Mouse (Mus musculus): ENCODE data around the gene Acot2. TPM values are rescaled to one million over a fixed set of nuclear protein-coding genes. Genes with fewer than 3 reads are reported as not detected.
"Not testable (repeated sequence)": the region's sequence is repeated elsewhere in the genome, so short reads cannot be mapped to it uniquely, and the experiment has no call there.

Gene Acot2
- polyA plus RNA-seq, 1 experiment = 0.94 TPM

GRCm38 (mm10) chr12:84010201-84010600 is 22.5 kb downstream of the Acot2 start:
- no peak for TF ChIP-seq CTCF (IDR thresholded peaks at IDR 0.05; ENCODE audit: control insufficient read depth, insufficient read depth, insufficient replicate concordance, low read depth, low read length)
- no peak for TF ChIP-seq POLR2A (IDR thresholded peaks at IDR 0.05; ENCODE audit: control insufficient read depth, low read depth, low read length)
- peaks cover 2% of the 10 kb centered on the region for H3K4me1 ChIP-seq (ENCODE audit: control insufficient read depth, insufficient read depth, low read length)
- no peaks in the 10 kb centered on the region for H3K36me3 ChIP-seq (ENCODE audit: control insufficient read depth, insufficient read depth, low read length)
- no peak overlapping the region for H3K4me3 ChIP-seq (ENCODE audit: control insufficient read depth, low read depth, low read length)
- no peaks in the 10 kb centered on the region for H3K27me3 ChIP-seq (ENCODE audit: control insufficient read depth, insufficient read depth, low read length)
- no peak overlapping the region for H3K27ac ChIP-seq (ENCODE audit: control insufficient read depth, insufficient read depth, low read depth, low read length)

- Histone ChIP-seq H3K4me1 (ENCODE audit: control insufficient read depth, insufficient read depth, low read length) (peaks cover 2% of the 10 kb centered on the region), H3K27ac (ENCODE audit: control insufficient read depth, insufficient read depth, low read depth, low read length) (no peak overlapping the region), H3K36me3 (ENCODE audit: control insufficient read depth, insufficient read depth, low read length) (no peaks in the 10 kb centered on the region), H3K4me3 (ENCODE audit: control insufficient read depth, low read depth, low read length) (no peak overlapping the region), H3K27me3 (ENCODE audit: control insufficient read depth, insufficient read depth, low read length) (no peaks in the 10 kb centered on the region)
- TF ChIP-seq CTCF (IDR thresholded peaks at IDR 0.05; ENCODE audit: control insufficient read depth, insufficient read depth, insufficient replicate concordance, low read depth, low read length) (no peak), POLR2A (IDR thresholded peaks at IDR 0.05; ENCODE audit: control insufficient read depth, low read depth, low read length) (no peak)
Observed at GRCm38 (mm10) chr12:84011251-84012040, 23.8 kb downstream of the Acot2 start.

GRCm38 (mm10) chr12:84013130-84013529 is 25.5 kb downstream of the Acot2 start:
- H3K4me3 ChIP-seq (ENCODE audit: control insufficient read depth, low read depth, low read length) = no peak overlapping the region
- H3K4me1 ChIP-seq (ENCODE audit: control insufficient read depth, insufficient read depth, low read length) = peaks cover 2% of the 10 kb centered on the region
- no peaks in the 10 kb centered on the region for H3K27me3 ChIP-seq (ENCODE audit: control insufficient read depth, insufficient read depth, low read length)
- H3K36me3 ChIP-seq (ENCODE audit: control insufficient read depth, insufficient read depth, low read length) = no peaks in the 10 kb centered on the region
- no peak overlapping the region for H3K27ac ChIP-seq (ENCODE audit: control insufficient read depth, insufficient read depth, low read depth, low read length)
- TF ChIP-seq POLR2A (IDR thresholded peaks at IDR 0.05; ENCODE audit: control insufficient read depth, low read depth, low read length) = no peak
- TF ChIP-seq CTCF (IDR thresholded peaks at IDR 0.05; ENCODE audit: control insufficient read depth, insufficient read depth, insufficient replicate concordance, low read depth, low read length) = no peak

DNA sequence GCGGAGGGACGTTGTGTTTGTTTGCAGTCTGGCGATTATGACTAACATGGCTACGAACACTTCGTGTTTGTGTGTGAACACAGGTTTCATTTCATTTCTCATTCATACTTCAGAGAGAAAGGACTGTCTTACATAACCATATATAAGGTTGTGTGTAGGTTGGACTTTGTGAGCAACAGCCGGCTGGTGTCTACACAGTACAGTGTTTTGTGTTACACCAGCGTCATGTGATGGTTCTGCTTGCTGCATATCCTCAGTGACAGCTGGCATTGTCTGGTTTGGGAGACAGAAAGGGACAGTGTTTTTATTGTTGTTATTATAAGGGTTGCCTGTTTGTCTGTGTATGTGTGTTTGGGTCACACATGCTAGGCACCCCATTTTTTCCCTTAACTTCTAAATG is 26.0 kb downstream of the Acot2 start:
- Histone ChIP-seq H3K36me3 (ENCODE audit: control insufficient read depth, insufficient read depth, low read length) (no peaks in the 10 kb centered on the region), H3K27ac (ENCODE audit: control insufficient read depth, insufficient read depth, low read depth, low read length) (no peak overlapping the region), H3K4me3 (ENCODE audit: control insufficient read depth, low read depth, low read length) (no peak overlapping the region), H3K4me1 (ENCODE audit: control insufficient read depth, insufficient read depth, low read length) (peaks cover 2% of the 10 kb centered on the region), H3K27me3 (ENCODE audit: control insufficient read depth, insufficient read depth, low read length) (no peaks in the 10 kb centered on the region)
- no peak for TF ChIP-seq CTCF (IDR thresholded peaks at IDR 0.05; ENCODE audit: control insufficient read depth, insufficient read depth, insufficient replicate concordance, low read depth, low read length)

DNA sequence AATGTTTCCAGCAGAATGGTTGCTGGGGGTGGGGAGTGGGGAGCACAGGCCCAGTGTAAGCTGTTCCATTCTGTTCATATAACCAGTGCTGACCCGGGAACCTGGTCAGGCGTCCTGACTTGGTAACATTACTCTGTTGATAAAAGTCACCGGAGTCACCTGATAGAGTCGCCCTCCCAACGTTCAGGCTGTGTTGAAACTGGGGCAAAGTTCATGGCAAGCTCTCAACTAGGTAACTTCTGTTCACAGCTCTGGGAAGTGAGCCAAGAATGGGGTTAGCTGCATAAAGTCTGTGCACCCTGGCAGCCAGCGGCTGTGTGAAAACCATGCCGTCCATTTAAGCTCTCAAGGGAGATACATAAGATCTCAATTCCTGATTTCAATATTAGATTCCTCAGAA is 32.9 kb downstream of the Acot2 start:
- H3K36me3 ChIP-seq (ENCODE audit: control insufficient read depth, insufficient read depth, low read length); H3K27ac ChIP-seq (ENCODE audit: control insufficient read depth, insufficient read depth, low read depth, low read length); H3K27me3 ChIP-seq (ENCODE audit: control insufficient read depth, insufficient read depth, low read length): not testable (repeated sequence)

GRCm38 (mm10) chr12:84022266-84022665 is 34.6 kb downstream of the Acot2 start:
- not testable (repeated sequence) for H3K4me1 ChIP-seq (ENCODE audit: control insufficient read depth, insufficient read depth, low read length); H3K36me3 ChIP-seq (ENCODE audit: control insufficient read depth, insufficient read depth, low read length); H3K27ac ChIP-seq (ENCODE audit: control insufficient read depth, insufficient read depth, low read depth, low read length); H3K27me3 ChIP-seq (ENCODE audit: control insufficient read depth, insufficient read depth, low read length); H3K4me3 ChIP-seq (ENCODE audit: control insufficient read depth, low read depth, low read length)

More for the DNA sequence above, 32.9 kb downstream of the Acot2 start:
- not testable (repeated sequence) for H3K4me3 ChIP-seq (ENCODE audit: control insufficient read depth, low read depth, low read length); H3K4me1 ChIP-seq (ENCODE audit: control insufficient read depth, insufficient read depth, low read length)

DNA sequence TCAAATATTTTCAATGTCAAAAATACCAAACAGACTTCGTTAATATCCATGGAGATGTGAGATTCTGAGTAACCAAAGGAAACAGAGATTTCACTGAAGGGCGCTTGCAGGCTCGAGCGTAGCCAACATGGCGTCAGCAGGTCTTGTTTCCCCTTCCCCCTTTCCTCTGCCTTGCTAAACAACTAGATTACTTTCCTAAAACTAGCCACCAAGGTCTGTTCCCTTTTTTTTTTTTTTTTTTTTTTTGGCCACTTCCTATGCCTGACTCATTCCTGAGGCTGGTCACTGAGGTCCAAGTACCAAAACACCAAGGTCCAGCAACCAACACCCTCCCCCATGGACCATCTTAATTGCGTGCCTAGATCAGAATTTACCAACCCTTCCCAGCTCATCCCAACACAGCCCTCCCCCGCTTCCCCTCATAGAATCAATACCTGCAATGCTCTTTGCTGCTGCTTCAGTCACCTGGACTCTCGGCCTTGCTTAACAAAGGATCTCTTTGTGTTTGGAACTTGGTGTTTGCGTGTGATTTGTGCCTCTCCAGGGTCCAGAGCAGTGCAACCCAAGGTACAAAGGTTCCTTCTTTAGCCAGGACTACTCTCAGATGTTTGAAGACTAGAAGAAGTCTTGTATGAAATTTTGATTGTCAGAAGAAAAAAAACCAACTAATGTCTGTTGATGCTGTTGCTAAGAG is 35.5 kb downstream of the Acot2 start:
- no peak overlapping the region for H3K27ac ChIP-seq (ENCODE audit: control insufficient read depth, insufficient read depth, low read depth, low read length)
- TF ChIP-seq POLR2A (IDR thresholded peaks at IDR 0.05; ENCODE audit: control insufficient read depth, low read depth, low read length) (no peak), CTCF (IDR thresholded peaks at IDR 0.05; ENCODE audit: control insufficient read depth, insufficient read depth, insufficient replicate concordance, low read depth, low read length) (no peak)
- H3K36me3 ChIP-seq (ENCODE audit: control insufficient read depth, insufficient read depth, low read length) = no peaks in the 10 kb centered on the region
- no peak overlapping the region for H3K4me3 ChIP-seq (ENCODE audit: control insufficient read depth, low read depth, low read length)
- H3K4me1 ChIP-seq (ENCODE audit: control insufficient read depth, insufficient read depth, low read length) = peaks cover 7% of the 10 kb centered on the region
- no peaks in the 10 kb centered on the region for H3K27me3 ChIP-seq (ENCODE audit: control insufficient read depth, insufficient read depth, low read length)

Measured in testis, adult 2 months (tissue).